Mouse (Mus musculus) lung, embryonic 14.5 days (tissue): ENCODE measurements around the gene Dpp7. TPM values are rescaled to one million over a fixed set of nuclear protein-coding genes. Genes with fewer than 3 reads are reported as not detected.
A peak's percentile ranks its signal among the peaks of the same experiment; 100 is the strongest.

Experiments
- ATAC-seq: fragments of 200-750 bp; cut with Nextera tagmentation; 2 replicates; pipeline ENCODE4 v1.8.0; 2017; ENCODE audit warnings: mild to moderate bottlenecking, moderate TSS enrichment, moderate library complexity; ENCODE audit not compliant: insufficient read depth
- DNase-seq: peaks from one replicate; pipeline ENCODE4 v3.0.0-alpha.2; 2015
- H3K27ac ChIP-seq: fragments of 300-500 bp; sonication (generic); 2 replicates; pipeline ENCODE4 v1.5.1; 2014; ENCODE audit warnings: low read depth, mild to moderate bottlenecking, moderate library complexity
- H3K27me3 ChIP-seq: fragments of 300-500 bp; sonication (generic); 2 replicates; pipeline ENCODE4 v1.6.1; 2014; ENCODE audit warnings: low read length, control low read depth; ENCODE audit not compliant: insufficient read depth
- H3K36me3 ChIP-seq: fragments of 300-500 bp; sonication (generic); 2 replicates; pipeline ENCODE4 v1.6.1; 2014; ENCODE audit warnings: control low read depth; ENCODE audit not compliant: insufficient read depth
- H3K4me1 ChIP-seq: fragments of 300-500 bp; sonication (generic); 2 replicates; pipeline ENCODE4 v1.6.1; 2014; ENCODE audit warnings: antibody characterized with exemption, control low read depth; ENCODE audit not compliant: insufficient read depth
- H3K4me2 ChIP-seq: fragments of 300-500 bp; sonication (generic); 2 replicates; pipeline ENCODE4 v1.6.1; 2014; ENCODE audit warnings: mild to moderate bottlenecking
- H3K4me3 ChIP-seq: fragments of 300-500 bp; sonication (generic); 2 replicates; pipeline ENCODE4 v1.5.1; 2014; ENCODE audit warnings: low read depth, low read length
- H3K9ac ChIP-seq: fragments of 300-500 bp; sonication (generic); 2 replicates; pipeline ENCODE4 v1.6.1; 2014
- H3K9me3 ChIP-seq: fragments of 300-500 bp; sonication (generic); 2 replicates; pipeline ENCODE4 v1.6.1; 2016; ENCODE audit warnings: low read depth, low read length, control low read depth
- CTCF ChIP-seq: IDR thresholded peaks from 2 replicates; pipeline ENCODE4 v1.5.1; 2016; ENCODE audit warnings: antibody characterized with exemption, low read depth
- WGBS: fragments of 180-500 bp; shearing (Covaris S2); extraction: QIAGEN DNeasy Blood & Tissue Kit; methylation state at CpG from one replicate; pipeline ENCODE4 v1.1.7; 2014; 5-methylcytosine and 5-hydroxymethylcytosine counted together
- polyA plus RNA-seq: library from polyadenylated mRNA; unstranded; fragments of >200 nt; fragmentation: Nextera tagmentation; extraction: Ambion mirVana; gene quantifications from 2 replicates; pipeline ENCODE4 v1.2.1, GENCODE M21; 2014

Gene Dpp7
- polyA plus RNA-seq, 1 experiment from 2014 or later, result 13.9 TPM

- Histone ChIP-seq H3K4me1 (no peaks in the 10 kb centered on the region), H3K27ac (no peak overlapping the region), H3K9me3 (no peaks in the 10 kb centered on the region), H3K4me3 (no peak overlapping the region), H3K27me3 (peaks cover 14% of the 10 kb centered on the region), H3K9ac (no peak overlapping the region), H3K36me3 (no peaks in the 10 kb centered on the region), H3K4me2 (peak overlapping the region; percentile 74)
- no peak for TF ChIP-seq CTCF
- WGBS, result 65% methylated on average over 7 of the region's 7 CpGs
- no peak for ATAC-seq
- no peak for DNase-seq
Observed at GRCm38 (mm10) chr2:25303931-25304656, 52.1 kb downstream of the Dpp7 start.

- Histone ChIP-seq H3K4me3 (no peak overlapping the region), H3K9me3 (no peaks in the 10 kb centered on the region), H3K27me3 (peaks cover 14% of the 10 kb centered on the region), H3K36me3 (no peaks in the 10 kb centered on the region), H3K27ac (no peak overlapping the region), H3K4me1 (no peaks in the 10 kb centered on the region), H3K4me2 (no peak overlapping the region), H3K9ac (no peak overlapping the region)
- no peak for DNase-seq
- ATAC-seq, result no peak
- WGBS, result 63% methylated on average over 3 of the region's 3 CpGs
- no peak for TF ChIP-seq CTCF
Observed at GRCm38 (mm10) chr2:25303452-25303851, 52.7 kb downstream of the Dpp7 start.

Other genes with a start within 250 kb of the Dpp7 start
- 13.7 and 14.9 TPM in 2 replicates for gene Nrarp, start 175.6 kb downstream of the Dpp7 start, polyA plus RNA-seq
- gene Tor4a, start 159.5 kb downstream of the Dpp7 start, polyA plus RNA-seq, result 7.5 and 8.2 TPM in 2 replicates
- gene Nelfb, start 144.9 kb downstream of the Dpp7 start, polyA plus RNA-seq, result 96.6 and 108 TPM in 2 replicates
- not detected in 2 replicates for gene Stpg3, start 141.7 kb downstream of the Dpp7 start, polyA plus RNA-seq
- gene Fam166a, start 137.6 kb downstream of the Dpp7 start, polyA plus RNA-seq, result 0.47 TPM in 1 of 2 replicates, not detected in the other
- 593 and 610 TPM in 2 replicates for gene Tubb4b, start 131.7 kb downstream of the Dpp7 start, polyA plus RNA-seq
- gene Slc34a3, start 122.0 kb downstream of the Dpp7 start, polyA plus RNA-seq, result not detected in 2 replicates
- gene Rnf224, start 119.6 kb downstream of the Dpp7 start, polyA plus RNA-seq, result not detected in 2 replicates
- gene Rnf208, start 114.1 kb downstream of the Dpp7 start, polyA plus RNA-seq, result 7.7 and 9.9 TPM in 2 replicates
- not detected in 2 replicates for gene Cysrt1, start 113.9 kb downstream of the Dpp7 start, polyA plus RNA-seq
- 3.5 and 3.6 TPM in 2 replicates for gene AL732309.1, start 109.5 kb downstream of the Dpp7 start, polyA plus RNA-seq
- gene Tmem203, start 100.9 kb downstream of the Dpp7 start, polyA plus RNA-seq, result 14.5 and 16.4 TPM in 2 replicates
- gene Tprn, start 93.7 kb downstream of the Dpp7 start, polyA plus RNA-seq, result 4.7 and 5.0 TPM in 2 replicates
- 217 and 229 TPM in 2 replicates for gene Ssna1, start 83.9 kb downstream of the Dpp7 start, polyA plus RNA-seq
- 109 and 119 TPM in 2 replicates for gene Anapc2, start 83.9 kb downstream of the Dpp7 start, polyA plus RNA-seq
- not detected in 2 replicates for gene Tmem210, start 68.2 kb downstream of the Dpp7 start, polyA plus RNA-seq
- gene Lrrc26, start 66.4 kb downstream of the Dpp7 start, polyA plus RNA-seq, result 0.46 and 0.89 TPM in 2 replicates
- 0.78 and 0.84 TPM in 2 replicates for gene Grin1, start 37.2 kb downstream of the Dpp7 start, polyA plus RNA-seq
- gene Man1b1, start 24.0 kb downstream of the Dpp7 start, polyA plus RNA-seq, result 70.9 and 76.4 TPM in 2 replicates
- 17.4 and 20.1 TPM in 2 replicates for gene Uap1l1, start 9.3 kb upstream of the Dpp7 start, polyA plus RNA-seq
- 42.0 and 45.5 TPM in 2 replicates for gene Sapcd2, start 16.0 kb upstream of the Dpp7 start, polyA plus RNA-seq
- 0.92 and 1.2 TPM in 2 replicates for gene Entpd2, start 39.5 kb upstream of the Dpp7 start, polyA plus RNA-seq
- 19.5 and 20.5 TPM in 2 replicates for gene Npdc1, start 43.0 kb upstream of the Dpp7 start, polyA plus RNA-seq
- not detected in 2 replicates for gene Fut7, start 66.9 kb upstream of the Dpp7 start, polyA plus RNA-seq
- gene Abca2, start 72.3 kb upstream of the Dpp7 start, polyA plus RNA-seq, result 3.9 and 4.6 TPM in 2 replicates
- gene Clic3, start 100.5 kb upstream of the Dpp7 start, polyA plus RNA-seq, result 20.0 and 30.2 TPM in 2 replicates
- gene Paxx, start 104.7 kb upstream of the Dpp7 start, polyA plus RNA-seq, result 15.8 and 23.5 TPM in 2 replicates
- 3.3 and 3.4 TPM in 2 replicates for gene Ptgds, start 113.7 kb upstream of the Dpp7 start, polyA plus RNA-seq
- gene Lcn12, start 137.6 kb upstream of the Dpp7 start, polyA plus RNA-seq, result not detected in 2 replicates
- gene Fbxw5, start 144.4 kb upstream of the Dpp7 start, polyA plus RNA-seq, result 75.8 and 77.7 TPM in 2 replicates
- 3.9 and 5.5 TPM in 2 replicates for gene C8g, start 145.4 kb upstream of the Dpp7 start, polyA plus RNA-seq
- 34.8 and 35.3 TPM in 2 replicates for gene Traf2, start 190.6 kb upstream of the Dpp7 start, polyA plus RNA-seq
- 282 and 295 TPM in 2 replicates for gene Edf1, start 201.5 kb upstream of the Dpp7 start, polyA plus RNA-seq
- 2.2 and 4.1 TPM in 2 replicates for gene Mamdc4, start 218.5 kb upstream of the Dpp7 start, polyA plus RNA-seq
- 183 and 197 TPM in 2 replicates for gene Phpt1, start 218.9 kb upstream of the Dpp7 start, polyA plus RNA-seq
- 0.37 TPM in 1 of 2 replicates, not detected in the other for gene Ajm1, start 225.4 kb upstream of the Dpp7 start, polyA plus RNA-seq